Mouse (Mus musculus): ENCODE measurements around the gene Cmtm2a. TPM values are rescaled to one million over a fixed set of nuclear protein-coding genes. Genes with fewer than 3 reads are reported as not detected.
"Not testable (repeated sequence)": the region's sequence is repeated elsewhere in the genome, so short reads cannot be mapped to it uniquely, and the experiment has no call there.

Gene Cmtm2a
- polyA plus RNA-seq, 1 experiment from 2014 or later = not detected

- Histone ChIP-seq H3K27ac (no peak overlapping the region), H3K4me3 (no peak overlapping the region), H3K4me2 (no peak overlapping the region), H3K4me1 (no peaks in the 10 kb centered on the region), H3K9me3 (no peaks in the 10 kb centered on the region), H3K9ac (no peak overlapping the region), H3K27me3 (no peaks in the 10 kb centered on the region), H3K36me3 (no peaks in the 10 kb centered on the region)
- WGBS = 82% methylated on average over 5 of the region's 5 CpGs
- no peak for ATAC-seq (ENCODE audit: insufficient number of reproducible peaks, insufficient read depth, low FRiP score, low TSS enrichment, low read depth)
Observed at GRCm38 (mm10) chr8:104332665-104333631, 40.0 kb upstream of the Cmtm2a start.

- not testable (repeated sequence) for H3K9ac ChIP-seq; H3K9me3 ChIP-seq; H3K27me3 ChIP-seq; H3K27ac ChIP-seq; H3K4me3 ChIP-seq; H3K4me2 ChIP-seq; H3K36me3 ChIP-seq; H3K4me1 ChIP-seq; ATAC-seq (ENCODE audit: insufficient number of reproducible peaks, insufficient read depth, low FRiP score, low TSS enrichment, low read depth)
- WGBS = 90% methylated on average over 12 of the region's 12 CpGs
Observed at GRCm38 (mm10) chr8:104321930-104322329, 28.9 kb upstream of the Cmtm2a start, which contains the start of gene Cmtm2b. TSS of gene Cmtm2b (plus strand) at chr8:104322230.

GRCm38 (mm10) chr8:104321267-104321666, 28.3 kb upstream of the Cmtm2a start, which contains the start of gene Gm11020:
TSS of gene Gm11020 (plus strand) at chr8:104321567.
- 84% methylated on average over 11 of the region's 11 CpGs for WGBS
- ATAC-seq (ENCODE audit: insufficient number of reproducible peaks, insufficient read depth, low FRiP score, low TSS enrichment, low read depth); H3K27ac ChIP-seq; H3K27me3 ChIP-seq; H3K4me2 ChIP-seq; H3K4me3 ChIP-seq; H3K9ac ChIP-seq; H3K9me3 ChIP-seq; H3K36me3 ChIP-seq; H3K4me1 ChIP-seq: not testable (repeated sequence)

GRCm38 (mm10) chr8:104313311-104313710, 20.3 kb upstream of the Cmtm2a start:
- Histone ChIP-seq H3K4me1 (no peaks in the 10 kb centered on the region), H3K27ac (no peak overlapping the region), H3K9me3 (no peaks in the 10 kb centered on the region), H3K27me3 (no peaks in the 10 kb centered on the region), H3K36me3 (no peaks in the 10 kb centered on the region), H3K4me2 (no peak overlapping the region), H3K4me3 (no peak overlapping the region), H3K9ac (no peak overlapping the region)
- no peak for ATAC-seq (ENCODE audit: insufficient number of reproducible peaks, insufficient read depth, low FRiP score, low TSS enrichment, low read depth)
- WGBS = 66% methylated on average over 4 of the region's 4 CpGs

- 83% methylated on average over 3 of the region's 3 CpGs for WGBS
- H3K27me3 ChIP-seq = not testable (repeated sequence)
Observed at GRCm38 (mm10) chr8:104312023-104312422, 19.0 kb upstream of the Cmtm2a start.

GRCm38 (mm10) chr8:104309441-104310155, 16.6 kb upstream of the Cmtm2a start, which contains the start of the genes Gm45711 and Cmtm1:
TSS of gene Gm45711 (minus strand) at chr8:104310081.
TSS of gene Cmtm1 (minus strand) at chr8:104310145.
- not testable (repeated sequence) for H3K36me3 ChIP-seq, H3K4me3 ChIP-seq, H3K9me3 ChIP-seq, H3K4me1 ChIP-seq, H3K27me3 ChIP-seq, H3K4me2 ChIP-seq, H3K9ac ChIP-seq, H3K27ac ChIP-seq
- 90% methylated on average over 36 of the region's 36 CpGs for WGBS
- ATAC-seq (ENCODE audit: insufficient number of reproducible peaks, insufficient read depth, low FRiP score, low TSS enrichment, low read depth) = 0 out of 2 replicates have a peak, but pooled peaks have one; percentile 26

More at GRCm38 (mm10) chr8:104312023-104312422, 19.0 kb upstream of the Cmtm2a start:
- not testable (repeated sequence) for ATAC-seq (ENCODE audit: insufficient number of reproducible peaks, insufficient read depth, low FRiP score, low TSS enrichment, low read depth); H3K27ac ChIP-seq; H3K9me3 ChIP-seq; H3K9ac ChIP-seq; H3K4me1 ChIP-seq; H3K4me2 ChIP-seq; H3K36me3 ChIP-seq; H3K4me3 ChIP-seq

- WGBS = 58% methylated on average over 6 of the region's 6 CpGs
- H3K4me2 ChIP-seq; H3K9ac ChIP-seq; H3K27ac ChIP-seq; H3K36me3 ChIP-seq; H3K4me1 ChIP-seq; H3K27me3 ChIP-seq; H3K9me3 ChIP-seq; ATAC-seq (ENCODE audit: insufficient number of reproducible peaks, insufficient read depth, low FRiP score, low TSS enrichment, low read depth); H3K4me3 ChIP-seq: not testable (repeated sequence)
Observed at GRCm38 (mm10) chr8:104308341-104308740, 15.4 kb upstream of the Cmtm2a start.

GRCm38 (mm10) chr8:104304962-104305361, 12.0 kb upstream of the Cmtm2a start:
- H3K4me2 ChIP-seq = no peak overlapping the region
- no peaks in the 10 kb centered on the region for H3K4me1 ChIP-seq
- WGBS = 86% methylated on average over 11 of the region's 11 CpGs
- no peak overlapping the region for H3K27ac ChIP-seq
- no peaks in the 10 kb centered on the region for H3K36me3 ChIP-seq
- no peaks in the 10 kb centered on the region for H3K27me3 ChIP-seq
- no peak for ATAC-seq (ENCODE audit: insufficient number of reproducible peaks, insufficient read depth, low FRiP score, low TSS enrichment, low read depth)
- H3K9me3 ChIP-seq = no peaks in the 10 kb centered on the region
- no peak overlapping the region for H3K4me3 ChIP-seq
- no peak overlapping the region for H3K9ac ChIP-seq

- not testable (repeated sequence) for H3K9ac ChIP-seq; H3K27me3 ChIP-seq; H3K9me3 ChIP-seq; H3K27ac ChIP-seq; H3K4me2 ChIP-seq; H3K4me1 ChIP-seq; H3K36me3 ChIP-seq; ATAC-seq (ENCODE audit: insufficient number of reproducible peaks, insufficient read depth, low FRiP score, low TSS enrichment, low read depth); H3K4me3 ChIP-seq
- WGBS = 83% methylated on average over 4 of the region's 4 CpGs
Observed at GRCm38 (mm10) chr8:104302536-104302935, 9.6 kb upstream of the Cmtm2a start.

- H3K9me3 ChIP-seq; H3K4me3 ChIP-seq; H3K4me2 ChIP-seq; ATAC-seq (ENCODE audit: insufficient number of reproducible peaks, insufficient read depth, low FRiP score, low TSS enrichment, low read depth); H3K27ac ChIP-seq; H3K27me3 ChIP-seq; H3K36me3 ChIP-seq; H3K9ac ChIP-seq; H3K4me1 ChIP-seq: not testable (repeated sequence)
- 16% methylated on average over 3 of the region's 3 CpGs for WGBS
Observed at GRCm38 (mm10) chr8:104301577-104301976, 8.6 kb upstream of the Cmtm2a start.

GRCm38 (mm10) chr8:104294396-104294795, 1.4 kb upstream of the Cmtm2a start:
- H3K27me3 ChIP-seq = no peaks in the 10 kb centered on the region
- no peaks in the 10 kb centered on the region for H3K36me3 ChIP-seq
- no peak overlapping the region for H3K4me2 ChIP-seq
- no peak overlapping the region for H3K4me3 ChIP-seq
- no peak overlapping the region for H3K27ac ChIP-seq
- ATAC-seq (ENCODE audit: insufficient number of reproducible peaks, insufficient read depth, low FRiP score, low TSS enrichment, low read depth) = no peak
- H3K9ac ChIP-seq = no peak overlapping the region
- WGBS = 82% methylated on average over 1 of the region's 1 CpGs
- no peaks in the 10 kb centered on the region for H3K9me3 ChIP-seq
- no peaks in the 10 kb centered on the region for H3K4me1 ChIP-seq
